Mouse (Mus musculus): ENCODE results near the gene Zbtb7b.

GRCm38 (mm10) chr3:89422556-89423205, 28.1 kb upstream of the Zbtb7b start:
- TF ChIP-seq CTCF (IDR thresholded peaks at IDR 0.05; ENCODE audit: low read depth, low read length), result no peak
- no peak for TF ChIP-seq EP300 (IDR thresholded peaks at IDR 0.05; ENCODE audit: insufficient read depth, low read depth, low read length)
- TF ChIP-seq POLR2A (IDR thresholded peaks at IDR 0.05; ENCODE audit: insufficient read depth, low read length), result no peak
